Mouse (Mus musculus): ENCODE data around the gene Nrp1. TPM values are rescaled to one million over a fixed set of nuclear protein-coding genes. Genes with fewer than 3 reads are reported as not detected.
A peak's percentile ranks its signal among the peaks of the same experiment; 100 is the strongest.

Gene Nrp1
- polyA plus RNA-seq (2014; fragmentation: Nextera tagmentation; extraction: Ambion mirVana) = 29.1 and 34.3 TPM in 2 replicates

- WGBS = under 1% methylated on average over 21 of the region's 21 CpGs
- peaks cover 7% of the 10 kb centered on the region; the same call in 1 of the 2 replicates for H3K4me1 ChIP-seq (replicated peaks; ENCODE audit: control insufficient read depth, insufficient read depth, low read length)
- H3K9me3 ChIP-seq (ENCODE audit: control insufficient read depth, low read length) = no peaks in the 10 kb centered on the region
- peak within 1 kb of the TSS; percentile 64 for H3K4me3 ChIP-seq (ENCODE audit: low read depth, low read length)
- DNase-seq (ENCODE audit: low spot score) (peak; percentile 60), ATAC-seq (ENCODE audit: low FRiP score) (peak; percentile 28)
- H3K27me3 ChIP-seq (ENCODE audit: control insufficient read depth, insufficient read depth, low read length) = no peaks in the 10 kb centered on the region
- no peaks in the 10 kb centered on the region for H3K36me3 ChIP-seq (ENCODE audit: control insufficient read depth, insufficient read depth, low read length)
- peak within 1 kb of the TSS; percentile 51 for H3K27ac ChIP-seq (ENCODE audit: low read depth, low read length)
- peak within 1 kb of the TSS; percentile 99 for H3K4me2 ChIP-seq (replicated peaks; ENCODE audit: low read depth, low read length)
- H3K9ac ChIP-seq (ENCODE audit: low read depth, low read length) = peak within 1 kb of the TSS; percentile 78
Measured at GRCm38 (mm10) chr8:128358406-128358755, at the start of gene Nrp1. Gene Nrp1, plus strand, starts transcription at chr8:128358604.

- WGBS = 93% methylated on average over 2 of the region's 2 CpGs
- Histone ChIP-seq H3K4me1 (replicated peaks; ENCODE audit: control insufficient read depth, insufficient read depth, low read length) (no peaks in the 10 kb centered on the region), H3K4me3 (ENCODE audit: low read depth, low read length) (no peak overlapping the region), H3K27me3 (ENCODE audit: control insufficient read depth, insufficient read depth, low read length) (no peaks in the 10 kb centered on the region), H3K9me3 (ENCODE audit: control insufficient read depth, low read length) (no peaks in the 10 kb centered on the region), H3K36me3 (ENCODE audit: control insufficient read depth, insufficient read depth, low read length) (no peaks in the 10 kb centered on the region), H3K4me2 (replicated peaks; ENCODE audit: low read depth, low read length) (no peak overlapping the region), H3K27ac (ENCODE audit: low read depth, low read length) (no peak overlapping the region), H3K9ac (ENCODE audit: low read depth, low read length) (no peak overlapping the region)
- DNase-seq (ENCODE audit: low spot score) (no peak), ATAC-seq (ENCODE audit: low FRiP score) (no peak)
Measured at GRCm38 (mm10) chr8:128320797-128321196, 37.6 kb upstream of the Nrp1 start.

- ATAC-seq (ENCODE audit: low FRiP score) (no peak), DNase-seq (ENCODE audit: low spot score) (no peak)
- H3K27ac ChIP-seq (ENCODE audit: low read depth, low read length) = no peak overlapping the region
- H3K4me3 ChIP-seq (ENCODE audit: low read depth, low read length) = no peak overlapping the region
- H3K9me3 ChIP-seq (ENCODE audit: control insufficient read depth, low read length) = no peaks in the 10 kb centered on the region
- no peaks in the 10 kb centered on the region for H3K4me1 ChIP-seq (replicated peaks; ENCODE audit: control insufficient read depth, insufficient read depth, low read length)
- no peaks in the 10 kb centered on the region for H3K27me3 ChIP-seq (ENCODE audit: control insufficient read depth, insufficient read depth, low read length)
- H3K4me2 ChIP-seq (replicated peaks; ENCODE audit: low read depth, low read length) = no peak overlapping the region
- no peak overlapping the region for H3K9ac ChIP-seq (ENCODE audit: low read depth, low read length)
- WGBS = 90% methylated on average over 1 of the region's 1 CpGs
- H3K36me3 ChIP-seq (ENCODE audit: control insufficient read depth, insufficient read depth, low read length) = no peaks in the 10 kb centered on the region
Measured at GRCm38 (mm10) chr8:128327281-128327680, 31.1 kb upstream of the Nrp1 start.

GRCm38 (mm10) chr8:128327922-128328321, 30.5 kb upstream of the Nrp1 start:
- Histone ChIP-seq H3K9ac (ENCODE audit: low read depth, low read length) (no peak overlapping the region), H3K4me1 (replicated peaks; ENCODE audit: control insufficient read depth, insufficient read depth, low read length) (no peaks in the 10 kb centered on the region), H3K36me3 (ENCODE audit: control insufficient read depth, insufficient read depth, low read length) (no peaks in the 10 kb centered on the region), H3K27me3 (ENCODE audit: control insufficient read depth, insufficient read depth, low read length) (no peaks in the 10 kb centered on the region), H3K9me3 (ENCODE audit: control insufficient read depth, low read length) (no peaks in the 10 kb centered on the region), H3K27ac (ENCODE audit: low read depth, low read length) (no peak overlapping the region), H3K4me2 (replicated peaks; ENCODE audit: low read depth, low read length) (no peak overlapping the region), H3K4me3 (ENCODE audit: low read depth, low read length) (no peak overlapping the region)
- 17% methylated on average over 2 of the region's 2 CpGs for WGBS
- no peak for DNase-seq (ENCODE audit: low spot score)
- no peak for ATAC-seq (ENCODE audit: low FRiP score)

- no peak overlapping the region for H3K4me2 ChIP-seq (replicated peaks; ENCODE audit: low read depth, low read length)
- H3K27ac ChIP-seq (ENCODE audit: low read depth, low read length) = no peak overlapping the region
- no peaks in the 10 kb centered on the region for H3K9me3 ChIP-seq (ENCODE audit: control insufficient read depth, low read length)
- no peak overlapping the region for H3K4me3 ChIP-seq (ENCODE audit: low read depth, low read length)
- no peaks in the 10 kb centered on the region for H3K36me3 ChIP-seq (ENCODE audit: control insufficient read depth, insufficient read depth, low read length)
- no peak for ATAC-seq (ENCODE audit: low FRiP score)
- WGBS = 88% methylated on average over 3 of the region's 3 CpGs
- no peaks in the 10 kb centered on the region for H3K4me1 ChIP-seq (replicated peaks; ENCODE audit: control insufficient read depth, insufficient read depth, low read length)
- H3K9ac ChIP-seq (ENCODE audit: low read depth, low read length) = no peak overlapping the region
- DNase-seq (ENCODE audit: low spot score) = no peak
- no peaks in the 10 kb centered on the region for H3K27me3 ChIP-seq (ENCODE audit: control insufficient read depth, insufficient read depth, low read length)
Measured at GRCm38 (mm10) chr8:128329502-128329901, 28.9 kb upstream of the Nrp1 start.

- H3K9me3 ChIP-seq (ENCODE audit: control insufficient read depth, low read length) = no peaks in the 10 kb centered on the region
- no peak overlapping the region for H3K4me3 ChIP-seq (ENCODE audit: low read depth, low read length)
- H3K9ac ChIP-seq (ENCODE audit: low read depth, low read length) = no peak overlapping the region
- ATAC-seq (ENCODE audit: low FRiP score) (no peak), DNase-seq (ENCODE audit: low spot score) (no peak)
- no peaks in the 10 kb centered on the region for H3K36me3 ChIP-seq (ENCODE audit: control insufficient read depth, insufficient read depth, low read length)
- no peak overlapping the region for H3K27ac ChIP-seq (ENCODE audit: low read depth, low read length)
- H3K27me3 ChIP-seq (ENCODE audit: control insufficient read depth, insufficient read depth, low read length) = no peaks in the 10 kb centered on the region
- no peak overlapping the region for H3K4me2 ChIP-seq (replicated peaks; ENCODE audit: low read depth, low read length)
- no peaks in the 10 kb centered on the region for H3K4me1 ChIP-seq (replicated peaks; ENCODE audit: control insufficient read depth, insufficient read depth, low read length)
- 81% methylated on average over 3 of the region's 3 CpGs for WGBS
Measured at GRCm38 (mm10) chr8:128335976-128336375, 22.4 kb upstream of the Nrp1 start.

GRCm38 (mm10) chr8:128338951-128339350, 19.5 kb upstream of the Nrp1 start:
- Histone ChIP-seq H3K27me3 (ENCODE audit: control insufficient read depth, insufficient read depth, low read length) (no peaks in the 10 kb centered on the region), H3K4me2 (replicated peaks; ENCODE audit: low read depth, low read length) (no peak overlapping the region), H3K27ac (ENCODE audit: low read depth, low read length) (no peak overlapping the region), H3K9ac (ENCODE audit: low read depth, low read length) (no peak overlapping the region), H3K4me3 (ENCODE audit: low read depth, low read length) (no peak overlapping the region), H3K36me3 (ENCODE audit: control insufficient read depth, insufficient read depth, low read length) (no peaks in the 10 kb centered on the region), H3K4me1 (replicated peaks; ENCODE audit: control insufficient read depth, insufficient read depth, low read length) (no peaks in the 10 kb centered on the region), H3K9me3 (ENCODE audit: control insufficient read depth, low read length) (no peaks in the 10 kb centered on the region)
- DNase-seq (ENCODE audit: low spot score) (no peak), ATAC-seq (ENCODE audit: low FRiP score) (no peak)

GRCm38 (mm10) chr8:128339521-128339920, 18.9 kb upstream of the Nrp1 start:
- 89% methylated on average over 3 of the region's 3 CpGs for WGBS
- Histone ChIP-seq H3K4me3 (ENCODE audit: low read depth, low read length) (no peak overlapping the region), H3K36me3 (ENCODE audit: control insufficient read depth, insufficient read depth, low read length) (no peaks in the 10 kb centered on the region), H3K4me2 (replicated peaks; ENCODE audit: low read depth, low read length) (no peak overlapping the region), H3K4me1 (replicated peaks; ENCODE audit: control insufficient read depth, insufficient read depth, low read length) (no peaks in the 10 kb centered on the region), H3K27ac (ENCODE audit: low read depth, low read length) (no peak overlapping the region), H3K9ac (ENCODE audit: low read depth, low read length) (no peak overlapping the region), H3K9me3 (ENCODE audit: control insufficient read depth, low read length) (no peaks in the 10 kb centered on the region), H3K27me3 (ENCODE audit: control insufficient read depth, insufficient read depth, low read length) (no peaks in the 10 kb centered on the region)
- DNase-seq (ENCODE audit: low spot score) (no peak), ATAC-seq (ENCODE audit: low FRiP score) (no peak)

GRCm38 (mm10) chr8:128350405-128350804, 8.0 kb upstream of the Nrp1 start:
- Histone ChIP-seq H3K4me2 (replicated peaks; ENCODE audit: low read depth, low read length) (no peak overlapping the region), H3K4me1 (replicated peaks; ENCODE audit: control insufficient read depth, insufficient read depth, low read length) (no peaks in the 10 kb centered on the region), H3K9me3 (ENCODE audit: control insufficient read depth, low read length) (no peaks in the 10 kb centered on the region), H3K27me3 (ENCODE audit: control insufficient read depth, insufficient read depth, low read length) (no peaks in the 10 kb centered on the region), H3K4me3 (ENCODE audit: low read depth, low read length) (no peak overlapping the region), H3K27ac (ENCODE audit: low read depth, low read length) (no peak overlapping the region), H3K36me3 (ENCODE audit: control insufficient read depth, insufficient read depth, low read length) (no peaks in the 10 kb centered on the region), H3K9ac (ENCODE audit: low read depth, low read length) (no peak overlapping the region)
- ATAC-seq (ENCODE audit: low FRiP score) (no peak), DNase-seq (ENCODE audit: low spot score) (no peak)

Measured in hindbrain, embryonic 11.5 days (tissue).